Mouse (Mus musculus): ENCODE measurements around the gene Itga6. TPM values are rescaled to one million over a fixed set of nuclear protein-coding genes. Genes with fewer than 3 reads are reported as not detected.

Itga6 gene
- total RNA-seq, 2 experiments from 2014 or later, result 13.1 to 21.8 TPM

GRCm38 (mm10) chr2:71742557-71742956, 2.9 kb upstream of the Itga6 start:
- intact Hi-C loops (cut with DNase I), result no loop called here
- H3K27ac ChIP-seq, result no peak overlapping the region
- no peak for DNase-seq
- no peak overlapping the region for H3K4me3 ChIP-seq
- no peak for TF ChIP-seq CTCF (IDR thresholded peaks at IDR 0.05)

- Histone ChIP-seq H3K27ac (no peak overlapping the region), H3K4me3 (no peak overlapping the region)
- DNase-seq, result no peak
- intact Hi-C loops (cut with DNase I), result no loop called here
- TF ChIP-seq CTCF (IDR thresholded peaks at IDR 0.05), result no peak
Observed at GRCm38 (mm10) chr2:71743377-71743776, 2.0 kb upstream of the Itga6 start.

DNA sequence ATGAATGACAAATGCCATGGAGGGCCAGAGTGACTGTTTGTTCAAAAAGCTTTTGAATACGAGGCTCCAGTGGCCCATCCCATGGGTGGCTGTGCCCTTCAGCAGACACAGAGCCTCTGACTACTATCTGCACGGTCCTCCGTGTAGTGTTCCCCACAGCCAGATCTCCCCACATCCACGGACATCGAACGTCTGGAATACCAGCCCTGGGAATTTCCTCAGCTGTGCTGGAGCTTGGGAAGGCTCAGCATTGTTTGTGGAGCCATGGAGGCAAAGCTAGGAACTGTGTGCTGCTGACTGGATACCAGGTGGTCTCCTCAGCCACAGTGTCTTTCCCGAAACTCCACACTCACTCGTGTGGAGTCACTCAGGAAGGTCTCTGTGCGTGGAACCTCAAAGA, 1.1 kb upstream of the Itga6 start:
- Histone ChIP-seq H3K4me3 (no peak overlapping the region), H3K27ac (no peak overlapping the region)
- intact Hi-C loops (cut with DNase I), result no loop called here
- no peak for DNase-seq
- no peak for TF ChIP-seq CTCF (IDR thresholded peaks at IDR 0.05)

DNA sequence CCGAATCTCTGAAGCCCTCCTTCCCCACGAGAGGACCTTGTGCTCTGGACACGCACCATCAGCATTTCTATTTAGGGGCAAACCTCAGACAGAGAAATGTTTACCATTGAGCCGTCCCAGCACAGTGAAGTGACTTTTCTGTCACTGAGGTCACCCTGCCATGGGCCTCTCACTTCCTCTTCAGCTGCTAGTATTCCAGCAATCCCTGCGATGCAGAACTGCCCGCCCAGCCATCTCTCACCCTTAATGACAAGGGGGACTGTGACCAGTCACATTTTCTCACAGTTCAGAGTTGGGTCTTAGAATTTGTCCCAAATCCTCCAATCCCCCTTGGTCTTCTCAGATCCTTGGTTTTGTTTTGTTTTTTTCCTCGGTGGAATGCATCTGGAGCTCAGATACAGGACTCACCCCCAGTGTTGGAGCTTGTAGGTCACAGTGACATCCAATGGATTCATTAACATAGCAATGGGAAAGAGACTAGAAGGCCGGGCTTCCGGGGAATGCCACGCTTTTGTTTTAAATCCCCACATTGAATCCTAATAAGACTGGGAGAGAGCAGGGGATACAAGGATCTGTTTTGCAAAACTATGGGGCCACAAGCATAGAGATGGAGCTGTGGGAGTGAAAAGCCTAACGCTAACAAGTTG, 432 bp upstream of the Itga6 start:
- intact Hi-C loops (cut with DNase I), result no loop called here
- no peak overlapping the region for H3K4me3 ChIP-seq
- TF ChIP-seq CTCF (IDR thresholded peaks at IDR 0.05), result no peak
- DNase-seq, result no peak
- no peak overlapping the region for H3K27ac ChIP-seq

GRCm38 (mm10) chr2:71748451-71748850, 3.0 kb downstream of the Itga6 start:
- no peak overlapping the region for H3K27ac ChIP-seq
- H3K4me3 ChIP-seq, result no peak overlapping the region
- TF ChIP-seq CTCF (IDR thresholded peaks at IDR 0.05), result no peak
- no peak for DNase-seq
- intact Hi-C loops (cut with DNase I), result no loop called here

DNA sequence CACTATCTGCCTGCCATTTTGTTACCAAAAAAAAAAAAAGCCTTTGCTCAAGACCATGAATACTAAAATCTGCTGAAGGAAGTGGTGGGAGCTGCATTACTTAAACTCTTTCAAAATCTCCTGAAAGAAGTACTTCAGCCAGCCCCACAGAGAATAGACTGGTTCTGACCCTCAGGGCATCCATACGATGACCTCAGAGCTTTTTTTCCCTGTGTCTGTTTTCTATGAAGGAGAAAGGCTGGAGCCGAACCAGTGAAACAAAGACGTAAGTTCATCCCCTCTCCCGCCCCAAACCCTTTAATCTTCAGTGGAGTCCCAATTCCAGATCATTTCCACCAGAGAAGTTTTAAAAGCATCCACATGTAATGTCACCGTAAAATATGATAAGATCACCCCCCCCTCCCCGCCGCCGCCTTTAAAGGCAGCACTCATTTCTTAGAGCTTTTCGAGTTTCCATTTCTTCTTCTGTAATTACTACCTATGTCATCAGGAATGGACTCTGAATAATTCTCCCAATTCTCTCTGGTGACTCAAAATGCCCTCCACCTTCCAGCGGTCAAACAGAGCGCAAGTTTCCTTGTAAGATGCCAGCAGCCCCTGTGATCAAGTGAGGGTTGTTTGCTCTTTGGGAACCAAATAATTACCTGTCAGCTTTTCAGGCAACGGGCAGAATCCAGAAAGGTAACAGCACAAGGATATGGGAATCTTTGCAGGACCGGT, 4.1 kb downstream of the Itga6 start:
- DNase-seq, result no peak
- Histone ChIP-seq H3K4me3 (no peak overlapping the region), H3K27ac (no peak overlapping the region)
- intact Hi-C loops (cut with DNase I), result no loop called here
- no peak for TF ChIP-seq CTCF (IDR thresholded peaks at IDR 0.05)

GRCm38 (mm10) chr2:71750087-71750453, 4.7 kb downstream of the Itga6 start:
- DNase-seq, result no peak
- intact Hi-C loops (cut with DNase I), result no loop called here
- Histone ChIP-seq H3K4me3 (no peak overlapping the region), H3K27ac (no peak overlapping the region)
- TF ChIP-seq CTCF (IDR thresholded peaks at IDR 0.05), result no peak

- no peak for DNase-seq
- H3K27ac ChIP-seq, result peak overlapping the region; percentile 46
- intact Hi-C loops (cut with DNase I), result no loop called here
Observed at GRCm38 (mm10) chr2:71751336-71751735, 5.9 kb downstream of the Itga6 start.

GRCm38 (mm10) chr2:71751863-71752262, 6.4 kb downstream of the Itga6 start:
- intact Hi-C loops (cut with DNase I), result no loop called here
- Histone ChIP-seq H3K27ac (peak overlapping the region; percentile 46), H3K4me3 (no peak overlapping the region)
- no peak for TF ChIP-seq CTCF (IDR thresholded peaks at IDR 0.05)
- no peak for DNase-seq

More at GRCm38 (mm10) chr2:71751336-71751735, 5.9 kb downstream of the Itga6 start:
- H3K4me3 ChIP-seq, result no peak overlapping the region
- no peak for TF ChIP-seq CTCF (IDR thresholded peaks at IDR 0.05)

GRCm38 (mm10) chr2:71752383-71752782, 7.0 kb downstream of the Itga6 start:
- DNase-seq, result no peak
- no peak for TF ChIP-seq CTCF (IDR thresholded peaks at IDR 0.05)
- Histone ChIP-seq H3K4me3 (no peak overlapping the region), H3K27ac (no peak overlapping the region)
- intact Hi-C loops (cut with DNase I), result no loop called here

- no peak for DNase-seq
- Histone ChIP-seq H3K27ac (no peak overlapping the region), H3K4me3 (no peak overlapping the region)
- intact Hi-C loops (cut with DNase I), result no loop called here
- TF ChIP-seq CTCF (IDR thresholded peaks at IDR 0.05), result no peak
Observed at GRCm38 (mm10) chr2:71753161-71753560, 7.7 kb downstream of the Itga6 start.

DNA sequence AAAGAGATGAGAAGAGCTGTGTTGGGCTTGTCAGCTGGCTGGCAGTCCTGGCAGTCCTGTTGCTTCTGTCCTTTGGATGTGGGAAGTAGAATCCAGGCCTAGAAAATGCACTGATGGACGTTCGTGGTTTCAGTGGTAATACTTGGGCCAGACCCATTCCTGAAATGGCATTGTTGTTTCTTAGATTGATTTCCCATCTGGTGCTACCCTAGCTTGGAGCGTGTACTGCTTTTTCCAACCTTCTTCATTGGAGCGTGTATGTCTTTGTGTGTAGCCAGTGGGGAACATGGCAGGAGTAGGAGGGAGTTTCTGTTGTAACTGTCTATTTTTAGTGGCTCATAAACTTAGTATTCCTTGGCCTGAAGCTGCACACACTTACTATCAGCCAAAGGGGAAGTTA, 10.3 kb downstream of the Itga6 start:
- intact Hi-C loops (cut with DNase I), result no loop called here
- H3K4me3 ChIP-seq, result no peak overlapping the region
- peak overlapping the region; percentile 70 for H3K27ac ChIP-seq
- TF ChIP-seq CTCF (IDR thresholded peaks at IDR 0.05), result no peak
- DNase-seq, result no peak

DNA sequence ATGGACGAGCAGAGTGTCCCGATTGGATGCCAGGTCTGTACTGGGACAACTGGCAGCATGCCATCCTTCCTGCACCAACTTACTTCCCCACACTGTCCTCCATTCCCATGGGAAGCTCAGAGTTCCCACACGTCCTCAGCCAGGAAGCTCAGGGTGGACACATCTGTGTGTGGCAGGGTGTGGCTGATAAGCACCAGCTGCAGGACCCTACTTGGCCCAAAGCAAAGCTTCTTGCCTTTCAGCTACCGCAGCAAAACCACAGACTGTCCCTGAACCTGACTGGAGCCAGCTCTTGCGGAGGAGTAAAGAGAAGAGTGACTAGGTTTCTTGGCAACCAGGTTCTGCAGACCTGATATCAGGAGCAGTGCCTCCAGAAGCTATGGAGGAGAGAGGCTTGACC, 11.7 kb downstream of the Itga6 start:
- peak; percentile 27 for DNase-seq
- Histone ChIP-seq H3K4me3 (no peak overlapping the region), H3K27ac (peak overlapping the region; percentile 70)
- intact Hi-C loops (cut with DNase I), result no loop called here
- TF ChIP-seq CTCF (IDR thresholded peaks at IDR 0.05), result no peak

Measured in gastrocnemius, adult 2 months (tissue).